Mouse (Mus musculus) liver, embryonic 14.5 days (tissue): ENCODE data around the gene BC048562.

Experiments
- CTCF ChIP-seq: IDR thresholded peaks from 2 replicates; pipeline ENCODE4 v1.5.1; 2016; ENCODE audit warnings: antibody characterized with exemption, low read depth, control low read depth
- EP300 ChIP-seq: IDR thresholded peaks from 2 replicates; pipeline ENCODE4 v1.6.1; 2016; ENCODE audit warnings: antibody characterized with exemption, low read depth

DNA sequence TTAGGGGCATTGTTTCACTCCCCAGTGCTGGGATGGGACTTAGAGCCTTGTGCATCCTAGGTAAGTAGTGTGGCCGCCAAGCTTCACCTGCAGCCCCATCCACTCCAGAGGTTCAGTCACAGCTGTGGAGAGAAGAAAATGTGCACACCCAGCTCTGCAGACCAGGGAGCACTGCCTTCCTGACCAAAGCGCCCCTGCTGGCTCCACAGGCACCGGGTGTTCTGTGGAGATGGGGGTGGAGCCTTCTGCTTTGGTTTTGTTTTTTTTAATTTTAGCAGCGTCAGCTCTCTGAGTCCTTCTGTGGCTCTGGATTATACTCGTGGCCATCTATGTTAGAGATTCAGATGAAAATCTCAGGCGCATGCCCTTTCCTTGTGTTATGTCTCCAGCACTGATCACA is 47.1 kb upstream of the BC048562 start:
- TF ChIP-seq CTCF = no peak
- TF ChIP-seq EP300 = no peak
